Mouse (Mus musculus): ENCODE measurements around the gene Med11.
"Not testable (repeated sequence)": the region's sequence is repeated elsewhere in the genome, so short reads cannot be mapped to it uniquely, and the experiment has no call there.

Med11 gene

DNA sequence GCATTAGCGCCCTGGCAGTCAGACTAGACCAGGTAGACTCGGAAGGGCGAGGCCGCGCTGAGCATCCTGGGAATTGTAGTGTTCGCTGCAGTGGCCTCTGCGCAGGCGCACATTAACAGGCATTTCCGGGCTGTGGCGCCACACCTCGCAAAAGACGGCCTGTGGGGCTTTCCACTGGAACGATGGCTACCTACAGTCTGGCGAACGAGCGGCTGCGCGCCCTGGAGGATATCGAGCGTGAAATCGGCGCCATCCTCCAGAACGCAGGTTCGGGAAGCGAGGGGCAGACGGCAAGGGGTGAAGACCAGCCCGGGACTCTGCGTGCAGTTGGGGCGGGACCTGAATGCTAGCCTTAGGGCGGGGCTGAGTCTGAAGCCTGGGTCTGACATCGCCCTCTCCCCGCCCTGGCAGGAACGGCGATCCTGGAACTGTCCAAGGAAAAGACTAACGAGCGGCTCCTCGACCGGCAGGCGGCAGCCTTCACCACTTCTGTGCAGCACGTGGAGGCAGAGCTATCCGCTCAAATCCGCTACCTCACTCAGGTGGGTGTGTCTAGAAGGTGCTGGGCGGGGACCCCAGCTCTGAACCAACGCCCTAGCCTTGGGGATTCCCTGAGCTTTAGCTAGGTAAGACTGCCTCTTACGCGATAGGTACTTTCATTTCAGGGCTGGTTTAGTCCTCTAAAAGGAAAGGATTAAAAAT lies at the start of gene Med11:
Med11 (plus strand) TSS at position 123 of the 702 bp plus-strand sequence.
- ATAC-seq (ENCODE audit: low TSS enrichment) = peak; percentile 98

DNA sequence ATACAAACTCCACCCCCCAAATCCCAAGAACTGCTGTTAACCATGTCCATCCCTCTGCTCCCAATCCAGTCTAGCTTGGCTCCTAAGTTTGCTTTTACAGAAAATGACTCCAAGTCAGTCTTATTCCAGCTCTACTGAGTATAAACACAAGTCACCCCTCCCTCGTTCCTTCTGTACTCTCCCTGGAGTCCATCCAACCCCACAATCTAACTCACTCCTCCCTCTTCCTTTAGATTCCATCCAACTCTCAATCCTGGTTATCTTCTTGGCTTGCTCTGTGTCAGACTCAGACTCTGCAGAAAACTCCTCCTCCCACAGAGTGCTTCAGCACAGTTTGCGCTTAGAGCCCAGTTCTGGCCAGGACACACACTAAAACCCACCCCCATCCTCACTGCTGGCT lies 48.1 kb upstream of the Med11 start:
- ATAC-seq (ENCODE audit: low TSS enrichment) = peak; percentile 52; the same call in 1 of the 2 replicates

DNA sequence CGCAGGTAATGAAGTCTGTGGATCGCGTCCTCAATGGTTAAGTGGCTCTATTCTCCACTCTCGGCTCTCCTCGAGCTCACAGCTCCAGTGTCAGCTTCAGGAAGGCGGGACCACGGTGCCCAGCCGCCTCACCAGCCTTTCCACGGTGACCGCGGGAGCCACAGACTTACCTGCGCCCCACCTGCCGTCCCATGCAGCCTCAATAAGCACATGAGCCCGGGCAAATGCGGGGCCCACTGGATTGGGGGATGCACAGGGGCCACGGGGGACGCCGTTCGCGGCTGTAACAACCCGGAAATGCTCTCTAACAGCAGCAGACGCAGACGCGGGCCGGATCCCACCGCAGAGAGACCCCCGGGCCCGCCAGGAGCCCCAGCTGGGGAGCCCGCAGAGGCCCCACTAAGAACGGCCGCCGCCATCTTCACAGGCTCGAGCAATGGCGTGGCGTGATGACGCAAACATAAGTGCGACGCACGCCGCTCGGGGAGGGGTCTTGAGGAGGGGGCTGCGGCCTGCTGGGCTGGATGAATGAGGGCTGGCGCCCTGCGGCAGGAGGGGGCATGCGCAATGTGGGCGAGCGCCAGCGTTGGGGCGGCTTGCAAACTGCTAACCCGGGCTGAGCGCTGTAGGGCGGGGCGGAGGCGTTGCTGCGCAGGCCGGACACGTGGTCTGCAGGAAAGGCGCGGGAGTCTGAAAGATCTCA lies 42.0 kb upstream of the Med11 start, which contains the start of gene Pelp1:
Pelp1 (minus strand) TSS at position 438 of the 703 bp plus-strand sequence.
- peak; percentile 69; the same call in 1 of the 2 replicates for ATAC-seq (ENCODE audit: low TSS enrichment)

DNA sequence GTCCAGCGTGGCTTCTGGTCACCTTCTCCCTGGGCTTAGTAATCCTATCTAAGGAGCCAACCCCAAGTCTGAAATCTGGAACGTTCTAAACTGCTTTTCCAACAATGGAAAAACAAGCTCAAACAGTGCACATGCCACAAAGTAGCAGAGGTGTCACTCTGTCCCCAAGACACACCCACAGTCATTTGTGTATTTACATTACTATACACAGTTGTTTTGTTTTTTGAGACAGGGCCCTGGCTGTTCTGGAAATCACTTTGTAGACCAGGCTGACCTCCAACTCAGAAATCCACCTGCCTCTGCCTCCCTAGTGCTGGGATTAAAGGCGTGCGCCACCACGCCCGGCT lies 41.4 kb upstream of the Med11 start:
- no peak for ATAC-seq (ENCODE audit: low TSS enrichment)

DNA sequence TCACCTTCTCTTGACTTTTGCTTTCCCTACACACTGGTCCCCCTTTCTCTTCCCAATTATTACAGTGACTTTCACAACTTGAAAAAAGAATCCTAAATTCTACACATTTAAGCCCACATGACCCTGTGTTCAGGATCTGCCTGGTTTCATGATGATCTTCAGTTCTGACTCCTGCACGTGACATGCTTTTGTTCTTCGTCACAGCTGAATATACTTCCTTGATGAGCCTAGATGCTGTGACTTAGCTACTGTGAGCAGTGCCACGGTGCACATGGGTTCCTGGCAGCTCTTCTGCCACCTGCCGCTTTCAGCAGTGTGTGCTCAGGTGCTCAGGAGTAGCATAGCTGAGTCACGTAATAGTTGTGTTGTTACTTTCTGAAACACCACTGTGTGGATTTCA lies 39.1 kb upstream of the Med11 start:
- no peak for ATAC-seq (ENCODE audit: low TSS enrichment)

DNA sequence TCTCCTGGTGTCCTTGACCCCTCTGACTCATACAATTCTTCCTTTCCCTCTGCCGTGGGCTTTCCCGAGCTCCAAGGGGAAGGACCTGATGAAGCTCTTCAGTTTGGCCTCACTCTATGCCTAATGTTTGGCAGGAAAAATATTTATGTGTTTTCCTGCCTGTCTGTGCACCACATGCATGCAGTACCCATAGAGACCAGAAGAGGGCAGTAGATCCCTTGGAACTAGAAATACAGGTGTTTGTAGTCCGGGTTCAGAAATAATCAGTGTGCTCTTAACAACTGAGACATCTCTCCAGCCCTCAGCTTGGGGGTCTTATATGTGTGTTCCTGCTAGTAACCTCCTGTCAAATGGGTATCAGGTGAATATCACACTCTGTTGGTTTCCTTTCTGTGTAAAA lies 37.8 kb upstream of the Med11 start:
- no peak for ATAC-seq (ENCODE audit: low TSS enrichment)

DNA sequence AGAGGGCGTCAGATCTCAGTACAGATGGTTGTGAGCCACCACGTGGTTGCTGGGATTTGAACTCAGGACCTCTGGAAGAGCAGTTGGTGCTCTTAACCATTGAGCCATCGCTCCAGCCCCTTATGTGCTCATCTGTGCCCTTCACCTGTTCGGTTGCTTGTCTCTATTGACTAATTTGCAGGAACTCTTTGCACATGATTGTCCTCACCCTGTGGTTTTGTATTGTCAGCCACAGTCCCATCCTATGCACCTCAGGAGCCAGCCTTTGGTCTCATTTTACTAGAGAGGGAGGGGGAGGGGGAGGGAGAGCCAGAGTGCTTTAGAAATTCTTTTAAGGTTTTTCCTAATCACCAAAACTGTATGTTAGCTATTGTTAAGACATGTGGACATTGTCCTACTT lies 33.5 kb upstream of the Med11 start:
- no peak for ATAC-seq (ENCODE audit: low TSS enrichment)

DNA sequence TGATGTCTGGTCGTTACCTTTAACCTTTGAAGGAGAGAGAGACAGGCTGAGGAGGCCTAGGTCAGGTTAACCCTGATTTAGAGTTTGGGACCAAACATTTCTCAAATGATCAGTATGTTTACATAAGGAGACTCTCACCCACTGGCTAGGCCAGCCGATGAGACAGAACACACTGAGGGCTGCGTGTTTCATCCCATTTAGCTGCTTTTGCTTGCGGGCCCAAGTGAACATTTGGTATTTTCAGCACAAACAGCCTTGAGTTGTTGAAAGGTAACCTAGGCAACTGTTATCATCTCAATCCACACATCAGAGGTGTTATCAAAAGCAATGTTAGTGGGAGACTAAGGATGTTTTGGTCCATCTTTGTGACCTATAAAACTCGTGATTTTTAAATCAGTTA lies 32.2 kb upstream of the Med11 start:
- ATAC-seq (ENCODE audit: low TSS enrichment) = no peak

DNA sequence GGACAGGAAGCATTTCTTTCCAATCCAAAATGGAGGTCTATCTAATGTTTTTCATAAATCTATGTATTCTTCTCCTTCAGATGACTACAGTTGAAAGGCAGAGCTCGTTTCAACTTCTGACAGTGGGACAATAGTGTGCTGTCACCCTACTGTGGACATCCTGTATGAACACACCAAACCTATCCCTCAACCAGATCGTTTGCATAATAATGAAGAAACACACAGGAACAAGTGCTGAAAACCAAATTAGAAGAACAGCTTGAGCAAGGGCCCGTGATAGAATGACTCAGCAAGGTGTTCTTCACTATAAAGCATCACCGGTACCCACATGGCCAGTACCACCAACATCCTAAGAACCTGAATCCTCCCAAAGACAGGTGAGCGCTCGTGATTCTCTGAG lies 25.1 kb upstream of the Med11 start:
- ATAC-seq (ENCODE audit: low TSS enrichment) = not testable (repeated sequence)

DNA sequence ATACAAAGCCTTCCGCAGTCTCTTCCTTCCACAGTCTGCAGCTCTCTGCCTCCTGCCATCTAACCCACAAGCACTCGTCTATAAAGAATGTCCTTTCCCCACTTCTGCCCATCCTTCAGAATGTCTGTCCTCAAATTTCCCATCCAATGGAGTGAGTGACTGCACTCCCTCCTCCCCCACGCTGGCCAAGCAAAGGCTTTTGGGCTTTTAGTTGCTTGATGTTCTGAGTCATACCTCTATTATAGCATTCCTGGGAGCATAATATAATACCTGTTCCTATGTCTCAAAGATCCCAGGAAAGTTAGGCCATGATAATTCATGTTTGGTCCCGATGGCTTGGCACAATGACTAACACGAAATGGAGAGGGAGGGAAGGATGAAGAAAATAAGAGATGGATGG lies 20.1 kb upstream of the Med11 start:
- ATAC-seq (ENCODE audit: low TSS enrichment) = no peak

DNA sequence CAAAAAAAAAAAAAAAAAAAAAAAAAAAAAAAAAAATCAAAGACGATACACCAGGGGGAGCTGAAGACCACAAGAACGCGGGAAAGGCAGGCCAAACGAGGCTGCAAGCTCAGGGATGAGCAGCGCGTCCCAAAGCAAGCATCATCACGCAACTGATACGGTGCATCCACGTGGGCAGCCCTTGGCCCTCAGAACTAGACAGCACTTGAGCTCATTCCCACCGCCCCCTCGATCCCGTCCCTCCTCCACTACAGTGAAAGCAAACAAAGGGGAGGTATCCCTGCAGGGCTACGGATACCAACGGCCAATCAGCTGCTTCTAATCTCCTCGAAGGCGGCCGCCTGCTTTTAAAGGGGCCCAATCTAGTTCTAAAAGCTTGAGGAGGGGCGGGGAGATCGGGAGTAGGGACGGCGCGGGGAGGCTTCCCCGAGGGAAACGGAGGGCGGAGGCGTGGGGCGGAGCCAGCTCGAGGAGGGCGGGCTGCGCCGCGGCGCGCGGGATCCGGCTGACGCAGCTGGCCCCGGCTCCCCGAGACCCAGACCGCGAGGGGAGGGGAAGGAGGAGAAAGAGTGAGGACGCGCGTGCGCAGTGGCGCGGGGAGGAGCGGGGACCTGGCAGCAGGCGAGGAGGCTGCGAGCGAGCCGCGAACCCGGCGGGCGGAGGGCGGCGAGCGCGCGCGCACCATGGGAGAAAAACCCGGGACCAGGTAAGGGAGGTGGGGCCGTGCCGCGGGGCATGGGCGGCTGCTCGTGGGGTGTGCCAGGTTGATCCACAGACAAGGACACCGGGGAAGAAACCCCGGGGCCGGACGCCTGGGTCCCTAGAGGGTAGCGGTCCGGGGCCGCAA lies 19.4 kb upstream of the Med11 start, which contains the start of gene Arrb2:
Arrb2 (plus strand) TSS at position 588 of the 847 bp plus-strand sequence.
- ATAC-seq (ENCODE audit: low TSS enrichment) = peak; percentile 93

DNA sequence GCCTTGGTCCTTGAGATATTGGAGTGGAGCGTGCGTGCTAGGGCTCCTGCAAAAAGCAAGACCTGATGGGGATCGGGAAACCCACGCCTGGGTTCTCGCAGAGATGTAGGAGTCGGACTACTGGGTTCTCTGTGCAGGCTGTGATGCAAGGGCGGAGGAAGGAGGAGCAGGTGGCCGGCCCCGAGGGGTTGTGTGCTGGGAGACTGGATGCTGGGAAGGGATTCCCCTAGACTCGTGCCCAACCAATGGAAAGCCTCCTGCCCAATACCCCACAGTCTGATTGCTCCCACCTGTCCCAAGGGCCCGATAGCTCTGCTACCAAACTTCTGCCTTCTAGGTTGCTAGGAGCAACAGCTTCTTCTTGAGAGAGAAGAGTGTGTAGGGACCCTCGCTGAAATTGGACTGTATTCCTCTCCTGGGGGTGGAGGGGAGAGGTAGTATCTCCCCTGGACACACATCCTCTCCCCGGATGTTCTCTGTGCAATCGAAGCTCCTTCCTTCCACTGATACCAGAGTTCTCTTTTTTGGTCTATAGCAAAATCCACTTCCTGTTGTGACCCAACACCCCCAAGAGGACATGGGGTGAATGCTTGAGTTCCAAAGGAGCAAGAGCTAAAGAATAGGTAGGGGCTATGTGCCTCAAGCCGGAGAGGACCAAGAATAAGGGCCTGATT lies 18.7 kb upstream of the Med11 start:
- ATAC-seq (ENCODE audit: low TSS enrichment) = peak; percentile 39

DNA sequence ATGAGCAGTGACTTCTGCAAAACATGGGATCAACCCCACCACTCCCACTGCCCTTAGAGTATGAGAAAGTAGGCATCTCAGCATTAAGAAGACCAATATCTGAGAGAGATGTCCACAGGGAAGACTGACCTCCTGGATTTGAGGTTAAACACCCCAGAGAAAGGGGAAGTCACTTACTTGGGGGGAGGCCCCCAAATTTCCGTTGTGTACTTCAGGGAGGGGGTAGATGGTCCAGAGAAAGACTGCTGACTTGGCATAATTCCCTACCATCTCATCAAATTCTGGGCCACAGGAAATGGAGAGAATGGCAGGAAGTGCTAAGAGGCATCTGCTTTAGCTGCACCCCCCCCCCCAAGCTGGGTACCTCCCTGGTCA lies 18.2 kb upstream of the Med11 start:
- ATAC-seq (ENCODE audit: low TSS enrichment) = no peak

DNA sequence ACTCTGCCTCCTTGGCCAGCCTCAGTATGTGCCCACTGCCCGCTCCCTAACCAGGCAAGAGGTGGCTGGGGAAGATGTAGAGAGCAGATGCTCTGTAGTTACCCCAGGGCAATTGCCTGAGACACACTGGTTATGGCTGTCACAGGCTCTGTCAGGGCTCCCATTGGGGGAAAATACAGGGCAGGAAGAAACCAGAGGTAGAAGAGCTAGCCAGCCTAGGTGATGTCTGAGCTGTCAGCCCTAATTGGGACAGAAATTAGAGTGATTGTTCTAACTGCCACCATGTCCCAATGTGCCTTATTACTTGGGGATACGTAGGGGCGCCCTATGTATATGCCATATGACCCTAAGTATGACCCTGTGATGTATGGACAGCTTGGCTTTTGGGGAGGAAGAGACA lies 17.8 kb upstream of the Med11 start:
- no peak for ATAC-seq (ENCODE audit: low TSS enrichment)

DNA sequence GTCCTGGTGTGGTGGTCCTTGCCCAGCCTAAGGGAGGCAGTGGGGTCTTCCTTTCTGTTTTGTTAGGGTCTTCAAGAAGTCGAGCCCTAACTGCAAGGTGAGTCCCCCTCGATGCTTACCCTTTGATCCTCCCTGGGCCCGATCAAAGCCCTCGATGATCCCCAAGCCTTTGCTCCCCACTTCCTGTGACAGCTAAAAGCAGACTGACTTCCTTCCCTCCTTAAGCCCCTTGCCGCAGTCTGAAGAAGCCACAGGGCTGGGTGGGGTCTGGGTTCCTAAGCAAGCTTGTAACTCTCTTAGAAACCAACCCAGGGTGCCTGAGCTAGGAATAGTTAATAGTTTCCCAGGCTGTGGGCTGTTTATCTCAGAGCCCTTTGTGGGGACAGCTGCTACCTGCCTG lies 16.2 kb upstream of the Med11 start:
- no peak for ATAC-seq (ENCODE audit: low TSS enrichment)

DNA sequence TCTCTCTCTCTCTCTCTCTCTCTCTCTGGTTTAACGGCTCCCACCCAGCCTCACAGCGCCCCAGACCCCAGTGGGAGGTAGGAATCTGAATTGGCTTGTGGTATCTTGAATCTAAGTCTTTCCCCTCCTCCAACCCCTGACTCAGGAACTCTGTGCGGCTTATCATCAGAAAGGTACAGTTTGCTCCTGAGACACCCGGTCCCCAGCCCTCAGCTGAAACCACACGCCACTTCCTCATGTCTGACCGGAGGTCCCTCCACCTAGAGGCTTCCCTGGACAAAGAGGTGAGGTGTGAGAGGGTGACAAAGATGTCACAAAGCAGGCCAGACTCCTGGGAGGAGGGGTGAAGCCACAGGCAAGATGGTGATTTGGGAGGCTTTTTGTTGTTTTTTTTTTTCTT lies 14.3 kb upstream of the Med11 start:
- ATAC-seq (ENCODE audit: low TSS enrichment) = no peak

DNA sequence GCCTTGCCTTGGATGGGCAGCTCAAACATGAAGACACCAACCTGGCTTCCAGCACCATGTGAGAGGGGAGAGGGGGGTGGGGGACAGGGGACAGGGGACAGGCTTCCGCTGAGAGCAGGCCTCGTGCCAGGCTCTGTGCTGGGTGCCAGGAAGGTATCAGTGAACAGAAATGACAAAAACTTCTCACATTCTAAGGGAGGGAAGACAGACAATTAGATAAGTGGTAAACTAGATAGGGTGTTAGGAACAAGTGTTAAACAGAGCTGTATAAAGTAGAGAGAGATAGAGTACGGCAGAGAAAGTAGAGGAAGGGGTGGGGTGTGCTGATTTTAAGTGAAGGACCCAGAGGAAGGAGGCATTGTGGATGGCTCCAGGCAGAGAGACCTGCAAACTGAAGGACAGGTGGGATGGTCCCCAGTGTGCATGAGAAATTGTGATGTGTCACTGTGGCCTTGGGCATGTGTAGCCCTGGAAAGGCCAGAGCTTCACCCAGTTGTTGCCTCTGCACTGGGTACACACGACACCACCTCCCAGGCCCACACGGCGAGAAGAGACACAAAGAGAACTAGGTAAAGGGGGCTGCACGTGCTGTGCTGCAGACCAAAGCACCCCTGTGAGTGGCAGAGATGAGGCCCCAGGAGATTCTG lies 12.9 kb upstream of the Med11 start:
- ATAC-seq (ENCODE audit: low TSS enrichment) = no peak

DNA sequence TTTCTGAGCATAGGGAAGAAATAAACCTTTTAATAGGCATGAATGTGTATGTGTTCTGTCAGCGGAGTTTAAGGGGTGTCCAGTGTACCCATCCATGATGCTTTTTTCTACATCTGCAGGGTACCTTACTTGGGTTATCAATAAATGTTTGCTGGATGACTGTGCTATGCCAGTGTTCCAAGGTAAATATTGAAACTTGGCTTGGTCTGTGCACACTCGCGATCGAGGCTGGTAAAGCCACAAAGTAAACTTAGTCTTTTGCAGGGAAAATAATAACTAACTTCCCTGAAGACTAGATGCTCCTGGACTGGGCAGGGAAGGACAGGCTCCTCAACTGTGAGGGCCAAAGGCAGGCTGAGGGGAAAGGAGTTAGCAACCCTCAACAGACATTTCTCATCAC lies 11.1 kb upstream of the Med11 start:
- no peak for ATAC-seq (ENCODE audit: low TSS enrichment)

DNA sequence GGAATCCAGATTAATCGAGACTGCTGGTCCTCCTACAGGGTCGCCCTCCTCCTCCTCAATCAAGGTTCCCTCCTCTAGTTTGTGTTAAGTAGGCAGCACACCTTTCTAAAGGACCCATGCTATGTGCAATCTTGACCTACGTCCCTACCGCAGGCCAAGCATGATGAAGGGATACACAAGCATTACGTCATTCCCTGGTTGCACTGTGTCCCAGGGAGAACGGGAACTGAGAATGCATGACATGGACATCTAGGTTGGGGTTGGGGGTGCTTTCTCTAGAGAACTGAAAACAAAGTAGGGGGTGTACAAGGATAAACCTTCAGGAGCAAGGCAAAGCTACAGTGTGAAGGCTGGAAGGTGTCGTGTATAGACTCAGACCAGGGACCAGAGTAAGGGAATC lies 9.8 kb upstream of the Med11 start:
- ATAC-seq (ENCODE audit: low TSS enrichment) = no peak

DNA sequence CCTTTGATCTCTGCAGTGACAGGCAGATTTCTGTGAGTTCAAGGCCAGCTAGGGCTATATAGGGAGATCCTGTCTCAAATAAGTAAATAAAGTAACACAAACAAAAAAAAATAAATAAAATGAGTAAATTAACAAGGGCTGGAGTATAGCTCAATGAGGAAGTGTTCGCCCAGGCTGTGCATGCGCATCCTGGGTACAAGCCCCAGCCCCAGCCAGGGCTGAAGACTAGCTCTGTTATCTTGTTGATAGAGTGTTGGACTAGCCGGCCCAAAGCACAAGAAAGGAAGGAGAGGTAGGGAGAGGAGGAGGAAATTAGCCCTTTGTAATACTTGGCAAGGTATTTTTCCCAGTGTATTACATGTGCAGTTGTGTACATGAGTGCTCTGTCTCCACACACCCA lies 7.8 kb upstream of the Med11 start:
- no peak for ATAC-seq (ENCODE audit: low TSS enrichment)

DNA sequence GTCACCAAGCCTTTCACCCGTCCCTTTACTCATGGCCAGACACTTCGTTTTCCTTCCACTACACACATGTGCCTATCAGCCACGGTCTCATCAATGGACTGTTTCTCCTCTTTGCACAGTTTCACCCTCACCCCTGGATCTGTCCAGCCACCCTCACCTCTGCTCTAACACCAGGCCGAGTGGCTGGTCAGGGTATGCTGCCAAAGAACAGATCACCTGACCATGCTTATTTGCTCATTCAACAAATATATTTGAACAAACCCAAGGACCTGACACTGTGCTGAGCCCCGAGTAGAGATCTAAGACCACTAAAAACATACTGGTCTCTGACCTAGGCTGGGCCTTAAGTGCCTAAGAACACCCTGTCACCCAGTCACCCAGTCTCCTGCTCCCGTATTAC lies 7.1 kb upstream of the Med11 start:
- ATAC-seq (ENCODE audit: low TSS enrichment) = no peak

DNA sequence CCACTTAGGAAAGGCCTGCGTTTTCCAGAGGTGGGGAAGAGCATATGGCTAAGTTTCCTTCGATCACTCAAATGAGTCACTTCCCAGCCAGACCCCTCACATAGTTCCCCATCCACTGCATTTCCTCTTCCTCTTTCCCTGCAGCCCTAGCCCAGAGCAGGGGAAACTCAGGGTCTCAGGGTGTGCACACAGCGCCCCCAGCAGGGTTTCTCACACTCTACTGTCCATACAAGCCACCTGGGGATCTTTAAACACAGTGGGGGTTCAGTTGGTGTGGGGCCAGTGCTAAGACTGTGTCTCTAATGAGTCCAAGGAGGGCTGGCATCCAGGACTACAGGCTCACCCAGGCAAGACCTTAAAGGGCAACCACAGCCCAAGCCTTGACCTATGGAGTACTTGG lies 5.0 kb upstream of the Med11 start:
- ATAC-seq (ENCODE audit: low TSS enrichment) = no peak
